Mouse (Mus musculus) hindbrain, embryonic 14.5 days (tissue): Measurements from ENCODE around the gene Hist1h2bk. TPM values are rescaled to one million over a fixed set of nuclear protein-coding genes. Genes with fewer than 3 reads are reported as not detected.
A peak's percentile ranks its signal among the peaks of the same experiment; 100 is the strongest.
"Not testable (repeated sequence)": the region's sequence is repeated elsewhere in the genome, so short reads cannot be mapped to it uniquely, and the experiment has no call there.

Experiments used
- ATAC-seq: fragments of 200-750 bp; cut with Nextera tagmentation; 2 replicates; pipeline ENCODE4 v1.8.0; 2017; ENCODE audit warnings: moderate number of reproducible peaks, mild to moderate bottlenecking, moderate TSS enrichment, moderate library complexity; ENCODE audit not compliant: low FRiP score
- DNase-seq: peaks from one replicate; pipeline ENCODE4 v3.0.0-alpha.2; 2015; ENCODE audit warnings: low spot score
- H3K27ac ChIP-seq: fragments of 300-500 bp; sonication (generic); 2 replicates; pipeline ENCODE4 v1.5.1; 2014; ENCODE audit warnings: mild to moderate bottlenecking, moderate library complexity
- H3K27me3 ChIP-seq: fragments of 300-500 bp; sonication (generic); 2 replicates; pipeline ENCODE4 v1.6.1; 2014; ENCODE audit warnings: mild to moderate bottlenecking, low read length, mixed read lengths; ENCODE audit not compliant: control insufficient read depth, insufficient read depth
- H3K36me3 ChIP-seq: fragments of 300-500 bp; sonication (generic); replicated peaks from 2 replicates; pipeline ENCODE4 v1.6.1; 2014; ENCODE audit not compliant: control insufficient read depth, insufficient read depth
- H3K4me1 ChIP-seq: fragments of 300-500 bp; sonication (generic); replicated peaks from 2 replicates; pipeline ENCODE4 v1.6.1; 2014; ENCODE audit warnings: antibody characterized with exemption, low read length, mixed read lengths; ENCODE audit not compliant: control insufficient read depth, insufficient read depth
- H3K4me2 ChIP-seq: fragments of 300-500 bp; sonication (generic); replicated peaks from 2 replicates; pipeline ENCODE4 v1.6.1; 2014; ENCODE audit warnings: mild to moderate bottlenecking, moderate library complexity
- H3K4me3 ChIP-seq: fragments of 300-500 bp; sonication (generic); replicated peaks from 2 replicates; pipeline ENCODE4 v1.5.1; 2014; ENCODE audit warnings: mild to moderate bottlenecking, low read length
- H3K9ac ChIP-seq: fragments of 300-500 bp; sonication (generic); 2 replicates; pipeline ENCODE4 v1.6.1; 2014
- H3K9me3 ChIP-seq: fragments of 300-500 bp; sonication (generic); 2 replicates; pipeline ENCODE4 v1.6.1; 2016; ENCODE audit warnings: low read length; ENCODE audit not compliant: control insufficient read depth
- WGBS: fragments of 180-500 bp; shearing (Covaris S2); extraction: QIAGEN DNeasy Blood & Tissue Kit; methylation state at CpG from one replicate; pipeline ENCODE4 v1.1.7; 2014; 5-methylcytosine and 5-hydroxymethylcytosine counted together
- polyA plus RNA-seq: library from polyadenylated mRNA; unstranded; fragments of >200 nt; fragmentation: Nextera tagmentation; extraction: Ambion mirVana; gene quantifications from 2 replicates; pipeline ENCODE4 v1.2.1, GENCODE M21; 2014

Gene Hist1h2bk
- polyA plus RNA-seq, 1 experiment from 2014 or later = 1.6 TPM

DNA sequence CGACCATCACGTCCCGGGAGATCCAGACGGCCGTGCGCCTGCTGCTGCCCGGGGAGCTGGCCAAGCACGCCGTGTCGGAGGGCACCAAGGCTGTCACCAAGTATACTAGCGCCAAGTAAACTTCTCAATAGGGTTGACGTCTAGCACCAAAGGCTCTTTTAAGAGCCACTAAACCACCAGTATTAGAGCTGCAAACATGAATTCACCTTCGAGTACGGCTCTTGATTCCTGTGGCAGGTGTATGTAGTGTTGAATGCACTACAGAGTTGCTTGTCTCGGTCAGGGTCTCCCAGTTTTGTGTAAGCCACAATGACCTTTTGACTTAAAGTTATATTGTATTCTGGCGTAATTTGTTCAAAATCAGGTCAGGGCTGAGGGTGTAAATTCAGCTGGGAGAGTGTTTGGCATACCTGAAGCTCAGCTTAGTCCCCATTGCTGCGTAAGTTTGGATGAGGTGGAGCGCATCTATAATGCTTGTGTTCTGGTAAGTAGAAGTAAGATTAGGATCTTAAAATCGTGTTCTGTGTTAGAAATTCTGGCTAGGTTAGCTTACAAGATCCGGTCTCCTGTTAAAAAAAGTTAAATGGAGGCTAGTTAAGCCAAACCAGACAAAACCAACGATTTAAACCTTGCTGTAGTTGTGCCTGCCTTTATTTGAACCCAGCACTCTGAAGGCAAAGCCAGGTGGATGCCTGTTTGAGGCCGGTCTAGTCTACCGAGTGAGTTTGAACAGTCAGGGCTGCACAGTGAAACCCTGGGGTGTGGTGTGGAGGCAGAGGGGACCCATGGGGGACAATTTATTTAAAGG is 683 bp downstream of the Hist1h2bk start:
- 2% methylated on average over 17 of the region's 23 CpGs for WGBS
- H3K9ac ChIP-seq = peak overlapping the region; percentile 57

GRCm38 (mm10) chr13:22036986-22037385 is 1.3 kb downstream of the Hist1h2bk start:
- ATAC-seq (no peak), DNase-seq (no peak)
- Histone ChIP-seq H3K27ac (no peak overlapping the region), H3K4me3 (peak overlapping the region; percentile 30; the same call in 1 of the 2 replicates), H3K4me2 (peak overlapping the region; percentile 76), H3K36me3 (no peaks in the 10 kb centered on the region), H3K9me3 (no peaks in the 10 kb centered on the region), H3K27me3 (no peaks in the 10 kb centered on the region), H3K9ac (peak overlapping the region; percentile 46; the same call in 1 of the 2 replicates), H3K4me1 (peaks cover 28% of the 10 kb centered on the region)
- WGBS = 70% methylated on average over 3 of the region's 3 CpGs

More for the DNA sequence above, 683 bp downstream of the Hist1h2bk start:
- Histone ChIP-seq H3K27ac (peak overlapping the region; percentile 32; the same call in 1 of the 2 replicates), H3K4me2 (peak overlapping the region; percentile 76), H3K4me1 (peaks cover 23% of the 10 kb centered on the region), H3K36me3 (no peaks in the 10 kb centered on the region), H3K4me3 (peak overlapping the region; percentile 30), H3K9me3 (no peaks in the 10 kb centered on the region), H3K27me3 (no peaks in the 10 kb centered on the region)
- DNase-seq = no peak
- ATAC-seq = peak; percentile 1; the same call in 1 of the 2 replicates

- H3K4me2 ChIP-seq = no peak overlapping the region
- H3K9me3 ChIP-seq = no peaks in the 10 kb centered on the region
- WGBS = 90% methylated on average over 2 of the region's 2 CpGs
- no peaks in the 10 kb centered on the region for H3K36me3 ChIP-seq
- no peak for DNase-seq
- H3K27me3 ChIP-seq = no peaks in the 10 kb centered on the region
- H3K4me3 ChIP-seq = no peak overlapping the region
- H3K27ac ChIP-seq = no peak overlapping the region
- no peak for ATAC-seq
- no peak overlapping the region for H3K9ac ChIP-seq
- H3K4me1 ChIP-seq = peaks cover 32% of the 10 kb centered on the region
Observed at GRCm38 (mm10) chr13:22037415-22037814, 1.7 kb downstream of the Hist1h2bk start.

DNA sequence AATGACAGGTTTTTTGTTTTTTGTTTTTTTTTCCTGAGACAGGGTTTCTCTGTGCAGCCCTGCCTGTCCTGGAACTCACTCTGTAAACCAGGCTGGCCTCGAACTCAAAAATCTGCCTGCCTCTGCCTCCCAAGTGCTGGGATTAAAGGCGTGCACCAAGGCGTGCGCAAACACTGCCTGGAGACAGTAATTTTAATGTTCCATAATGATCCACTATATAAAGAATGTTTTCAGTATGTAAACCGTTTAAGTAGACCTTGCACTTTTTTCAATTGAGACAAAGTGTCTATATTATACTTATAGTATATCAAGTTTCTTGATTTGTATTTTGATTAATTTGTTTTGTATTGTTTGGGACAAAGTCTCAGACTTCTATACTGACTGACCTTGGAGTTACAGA is 3.7 kb downstream of the Hist1h2bk start:
- Histone ChIP-seq H3K9me3 (no peaks in the 10 kb centered on the region), H3K4me3 (no peak overlapping the region), H3K27me3 (no peaks in the 10 kb centered on the region), H3K9ac (no peak overlapping the region), H3K36me3 (no peaks in the 10 kb centered on the region), H3K27ac (no peak overlapping the region), H3K4me2 (no peak overlapping the region), H3K4me1 (peaks cover 35% of the 10 kb centered on the region)
- no peak for DNase-seq
- no peak for ATAC-seq
- 71% methylated on average over 5 of the region's 5 CpGs for WGBS

DNA sequence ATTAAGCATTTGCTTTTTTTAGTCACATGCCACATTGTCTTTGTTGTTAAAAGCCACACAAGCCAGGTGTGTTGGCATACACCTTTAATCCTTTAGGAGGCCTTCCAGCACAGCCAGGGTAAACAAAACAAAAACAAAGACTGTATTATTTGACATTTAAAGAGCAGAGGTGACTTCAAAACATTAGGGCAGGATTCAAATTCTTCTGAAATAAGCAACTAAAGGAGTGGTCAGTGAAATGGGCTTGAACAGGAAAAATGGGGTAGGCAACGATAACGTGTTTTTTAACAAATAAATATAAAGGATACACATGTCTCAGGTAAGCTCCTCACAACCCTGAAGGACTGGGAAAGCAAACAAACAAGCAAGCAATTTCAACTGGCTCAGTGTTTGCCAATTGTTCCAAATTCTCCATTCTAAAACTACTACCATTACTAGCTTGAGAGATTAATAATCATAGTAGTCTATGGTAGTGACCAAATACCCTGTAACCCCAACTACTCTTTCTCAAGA is 4.3 kb downstream of the Hist1h2bk start:
- H3K36me3 ChIP-seq = no peaks in the 10 kb centered on the region
- H3K27me3 ChIP-seq = no peaks in the 10 kb centered on the region
- H3K4me1 ChIP-seq = peaks cover 30% of the 10 kb centered on the region
- no peaks in the 10 kb centered on the region for H3K9me3 ChIP-seq
- peak overlapping the region; percentile 61 for H3K4me2 ChIP-seq
- DNase-seq (no peak), ATAC-seq (no peak)
- H3K27ac ChIP-seq = peak overlapping the region; percentile 66; the same call in 1 of the 2 replicates
- 15% methylated on average over 2 of the region's 2 CpGs for WGBS
- H3K9ac ChIP-seq = no peak overlapping the region
- peak overlapping the region; percentile 28; the same call in 1 of the 2 replicates for H3K4me3 ChIP-seq

- no peaks in the 10 kb centered on the region for H3K36me3 ChIP-seq
- ATAC-seq = peak; percentile 12; the same call in 1 of the 2 replicates
- H3K27ac ChIP-seq = peak overlapping the region; percentile 66
- no peaks in the 10 kb centered on the region for H3K27me3 ChIP-seq
- H3K4me3 ChIP-seq = peak overlapping the region; percentile 28
- H3K9me3 ChIP-seq = no peaks in the 10 kb centered on the region
- H3K4me1 ChIP-seq = peaks cover 30% of the 10 kb centered on the region
- peak overlapping the region; percentile 61 for H3K4me2 ChIP-seq
- no peak for DNase-seq
- WGBS = under 1% methylated on average over 19 of the region's 24 CpGs
- H3K9ac ChIP-seq = peak overlapping the region; percentile 12; the same call in 1 of the 2 replicates
Observed at GRCm38 (mm10) chr13:22040464-22041141, 4.9 kb downstream of the Hist1h2bk start.

DNA sequence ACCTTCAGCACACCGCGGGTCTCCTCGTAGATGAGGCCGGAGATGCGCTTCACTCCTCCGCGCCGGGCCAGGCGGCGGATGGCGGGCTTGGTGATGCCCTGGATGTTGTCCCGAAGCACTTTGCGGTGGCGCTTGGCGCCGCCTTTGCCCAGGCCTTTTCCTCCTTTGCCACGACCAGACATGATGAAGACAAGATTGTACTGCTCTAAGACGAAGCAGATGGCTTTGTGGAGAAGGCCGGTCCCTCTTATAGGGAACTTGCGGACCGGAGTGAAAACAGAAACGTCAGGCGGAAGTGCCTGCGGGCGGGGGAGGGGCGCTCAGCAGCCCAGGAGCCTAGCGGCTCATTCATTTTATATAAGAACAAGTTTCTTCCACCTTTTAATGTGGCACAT is 5.5 kb downstream of the Hist1h2bk start, which contains the start of gene Hist1h4i:
TSS of gene Hist1h4i (minus strand) at position 221 of the 395 bp plus-strand sequence.
- H3K4me1 ChIP-seq = peaks cover 29% of the 10 kb centered on the region

GRCm38 (mm10) chr13:22041651-22042567 is 6.2 kb downstream of the Hist1h2bk start:
- no peaks in the 10 kb centered on the region for H3K9me3 ChIP-seq
- peaks cover 21% of the 10 kb centered on the region for H3K4me1 ChIP-seq
- WGBS = 4% methylated on average over 13 of the region's 13 CpGs
- H3K4me2 ChIP-seq = peak overlapping the region; percentile 61
- H3K27me3 ChIP-seq = no peaks in the 10 kb centered on the region
- no peaks in the 10 kb centered on the region for H3K36me3 ChIP-seq
- H3K27ac ChIP-seq = peak overlapping the region; percentile 81
- DNase-seq = peak; percentile 43
- peak overlapping the region; percentile 35 for H3K4me3 ChIP-seq
- H3K9ac ChIP-seq = peak overlapping the region; percentile 49
- ATAC-seq = no peak

More for the DNA sequence above, 5.5 kb downstream of the Hist1h2bk start, which contains the start of gene Hist1h4i:
- not testable (repeated sequence) for H3K27me3 ChIP-seq, H3K9me3 ChIP-seq, H3K36me3 ChIP-seq
- Histone ChIP-seq H3K4me3 (peak within 1 kb of the TSS; percentile 35), H3K9ac (peak within 1 kb of the TSS; percentile 49), H3K27ac (peak within 1 kb of the TSS; percentile 81), H3K4me2 (peak within 1 kb of the TSS; percentile 61)
- DNase-seq = peak; percentile 96
- ATAC-seq = peak; percentile 71
- 0% methylated on average over 24 of the region's 27 CpGs for WGBS
